Mouse (Mus musculus) neural tube, embryonic 14.5 days (tissue): ENCODE measurements around the gene Zswim4. TPM values are rescaled to one million over a fixed set of nuclear protein-coding genes. Genes with fewer than 3 reads are reported as not detected.

Source experiments
- microRNA counts: library from miRNA; unstranded; fragments of <30 nt; microRNA quantifications from one replicate; lab custom pipeline; 2016
- microRNA-seq: library from miRNA; unstranded; fragments of <30 nt; microRNA quantifications from one replicate; pipeline ENCODE4, GENCODE M21; 2016
- polyA plus RNA-seq: library from polyadenylated mRNA; unstranded; fragments of >200 nt; fragmentation: Nextera tagmentation; extraction: Ambion mirVana; gene quantifications from 2 replicates; pipeline ENCODE4 v1.2.1, GENCODE M21; 2014

The Zswim4 gene
- polyA plus RNA-seq, 1 experiment from 2014 or later, result 12.9 TPM

MicroRNAs within 50 kb of the gene (microRNA counts, 519-probe panel; counts per million panel counts)
- microRNA mmu-miR-181c (lab: Ali Mortazavi, UCI) (4,399 counts per million, percentile 55 among the panel's probes with 10 or more counts), microRNA mmu-miR-23a (lab: Ali Mortazavi, UCI) (4,250 counts per million, percentile 51 among the panel's probes with 10 or more counts), microRNA mmu-miR-27a (lab: Ali Mortazavi, UCI) (4,817 counts per million, percentile 65 among the panel's probes with 10 or more counts)

Small RNA genes within 50 kb of the gene (microRNA-seq; reads per million reads assigned to microRNA genes)
- gene Mir181c (10,672 reads per million, percentile 97 among the genes with 10 or more reads in this experiment), gene Mir181d (5,587 reads per million, percentile 93 among the genes with 10 or more reads in this experiment), gene Mir23a (2,848 reads per million, percentile 86 among the genes with 10 or more reads in this experiment), gene Mir24-2 (not detected), gene Mir27a (69.1 reads per million, percentile 41 among the genes with 10 or more reads in this experiment), gene Mir3074-2 (not detected)

Other genes with a start within 250 kb of the Zswim4 start
- gene Samd1, start 239.4 kb downstream of the Zswim4 start, polyA plus RNA-seq, result 13.6 and 14.8 TPM in 2 replicates
- 0.86 and 0.95 TPM in 2 replicates for gene 1700067K01Rik, start 235.6 kb downstream of the Zswim4 start, polyA plus RNA-seq
- gene 2210011C24Rik, start 224.9 kb downstream of the Zswim4 start, polyA plus RNA-seq, result 1.9 TPM in 1 of 2 replicates, not detected in the other
- 5.1 and 5.2 TPM in 2 replicates for gene Palm3, start 215.6 kb downstream of the Zswim4 start, polyA plus RNA-seq
- 0.43 and 0.45 TPM in 2 replicates for gene Il27ra, start 194.5 kb downstream of the Zswim4 start, polyA plus RNA-seq
- gene Rln3, start 192.1 kb downstream of the Zswim4 start, polyA plus RNA-seq, result 0.82 and 0.91 TPM in 2 replicates
- gene Gm10643, start 171.9 kb downstream of the Zswim4 start, polyA plus RNA-seq, result 1.8 and 2.2 TPM in 2 replicates
- gene Rfx1, start 170.2 kb downstream of the Zswim4 start, polyA plus RNA-seq, result 10.1 and 12.8 TPM in 2 replicates
- 16.5 and 19.0 TPM in 2 replicates for gene Dcaf15, start 132.3 kb downstream of the Zswim4 start, polyA plus RNA-seq
- 0.43 and 0.50 TPM in 2 replicates for gene Podnl1, start 111.1 kb downstream of the Zswim4 start, polyA plus RNA-seq
- gene Cc2d1a, start 89.1 kb downstream of the Zswim4 start, polyA plus RNA-seq, result 26.8 and 30.7 TPM in 2 replicates
- 1.3 and 1.6 TPM in 2 replicates for gene 4930432K21Rik, start 89.0 kb downstream of the Zswim4 start, polyA plus RNA-seq
- 12.4 and 12.5 TPM in 2 replicates for gene Nanos3, start 51.8 kb downstream of the Zswim4 start, polyA plus RNA-seq
- 265 and 294 TPM in 2 replicates for gene D8Ertd738e, start 12.7 kb upstream of the Zswim4 start, polyA plus RNA-seq
- gene Mri1, start 20.3 kb upstream of the Zswim4 start, polyA plus RNA-seq, result 51.3 and 51.7 TPM in 2 replicates
- 22.5 and 28.8 TPM in 2 replicates for gene Ccdc130, start 33.3 kb upstream of the Zswim4 start, polyA plus RNA-seq
- 20.1 and 29.8 TPM in 2 replicates for gene Cacna1a, start 151.4 kb upstream of the Zswim4 start, polyA plus RNA-seq